Mouse (Mus musculus) bone marrow macrophage, adult 2 months (primary cell): Measurements from ENCODE around the gene Trp53.

Experiments
- CTCF ChIP-seq: IDR thresholded peaks from 2 replicates; pipeline ENCODE4 v1.5.1; 2012; ENCODE audit warnings: low read depth, mild to moderate bottlenecking, low read length, moderate library complexity
- POLR2A ChIP-seq: IDR thresholded peaks from 2 replicates; pipeline ENCODE4 v1.6.1; 2012; ENCODE audit warnings: mild to moderate bottlenecking, low read depth, low read length, borderline replicate concordance

GRCm38 (mm10) chr11:69592799-69593198, 12.6 kb downstream of the Trp53 start:
- TF ChIP-seq POLR2A (no peak), CTCF (no peak)
